Mouse (Mus musculus): ENCODE data around the gene Gm428.
"Not testable (repeated sequence)": the region's sequence is repeated elsewhere in the genome, so short reads cannot be mapped to it uniquely, and the experiment has no call there.

DNA sequence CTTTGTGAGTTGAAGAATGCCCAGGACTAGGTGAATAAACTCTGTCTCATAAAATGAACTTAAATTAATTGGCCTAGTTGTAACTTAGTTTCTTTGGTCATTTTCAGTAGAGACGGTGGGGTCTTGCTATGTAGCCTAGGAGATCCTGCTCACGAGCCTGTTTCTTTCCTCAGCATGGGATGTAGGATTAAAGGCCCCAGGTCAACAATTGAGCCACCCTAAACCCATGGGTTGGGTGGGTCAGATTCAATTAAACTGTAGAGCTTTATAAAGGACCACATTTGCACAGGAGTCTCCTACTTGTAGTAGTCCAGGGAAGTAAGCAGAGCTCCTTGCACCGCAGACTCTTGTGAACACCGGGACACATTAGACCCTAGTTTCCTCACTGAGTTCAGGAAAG is 45.5 kb upstream of the Gm428 start, which contains the start of gene Gm11236:
- not testable (repeated sequence) for TF ChIP-seq CTCF (IDR thresholded peaks at IDR 0.05; ENCODE audit: borderline replicate concordance, extremely low read depth, insufficient read depth, insufficient read length); POLR2A (IDR thresholded peaks at IDR 0.05; ENCODE audit: borderline replicate concordance, extremely low read depth, insufficient read depth, insufficient read length, poor library complexity, severe bottlenecking)
